Mouse (Mus musculus) left cerebral cortex, adult 18-20 months (tissue): Measurements from ENCODE around the gene Ubtf. TPM values are rescaled to one million over a fixed set of nuclear protein-coding genes. Genes with fewer than 3 reads are reported as not detected.

ENCODE experiments used
- DNase-seq, 2 experiments: peaks; one replicate each; pipeline ENCODE4 v3.0.0; 2021 to 2022; ENCODE audit warnings: low spot score in 2 of 2, mixed read lengths in 1 of 2
- total RNA-seq, 2 experiments: library from RNA; stranded (reverse); gene quantifications; 2 replicates each; pipeline ENCODE4 v1.2.3; 2021

The Ubtf gene
- total RNA-seq, 2 experiments from 2014 or later = 123 to 140 TPM

- DNase-seq = no peak
Observed at GRCm38 (mm10) chr11:102348101-102348585, 28.6 kb upstream of the Ubtf start.

- no peak for DNase-seq
Observed at GRCm38 (mm10) chr11:102347683-102348082, 28.1 kb upstream of the Ubtf start.

GRCm38 (mm10) chr11:102346926-102347325 lies 27.4 kb upstream of the Ubtf start:
- DNase-seq = no peak

- no peak for DNase-seq
Observed at GRCm38 (mm10) chr11:102344458-102344857, 24.9 kb upstream of the Ubtf start.

GRCm38 (mm10) chr11:102342742-102343141 lies 23.2 kb upstream of the Ubtf start:
- no peak for DNase-seq

GRCm38 (mm10) chr11:102341101-102341500 lies 21.6 kb upstream of the Ubtf start:
- no peak for DNase-seq

GRCm38 (mm10) chr11:102339624-102340023 lies 20.1 kb upstream of the Ubtf start:
- DNase-seq = no peak

GRCm38 (mm10) chr11:102339195-102339594 lies 19.7 kb upstream of the Ubtf start:
- peak in 1 of 2 experiments; percentile 6 for DNase-seq

GRCm38 (mm10) chr11:102338561-102338960 lies 19.0 kb upstream of the Ubtf start:
- DNase-seq = peak; percentile 60 to 71

- no peak for DNase-seq
Observed at GRCm38 (mm10) chr11:102337921-102338320, 18.4 kb upstream of the Ubtf start.

- DNase-seq = no peak
Observed at GRCm38 (mm10) chr11:102336191-102336590, 16.6 kb upstream of the Ubtf start.

- DNase-seq = no peak
Observed at GRCm38 (mm10) chr11:102334973-102335700, 15.6 kb upstream of the Ubtf start.

GRCm38 (mm10) chr11:102334010-102334409 lies 14.5 kb upstream of the Ubtf start:
- DNase-seq = no peak

- no peak for DNase-seq
Observed at GRCm38 (mm10) chr11:102333061-102333460, 13.5 kb upstream of the Ubtf start.

GRCm38 (mm10) chr11:102331806-102332205 lies 12.3 kb upstream of the Ubtf start:
- no peak for DNase-seq

- no peak for DNase-seq
Observed at GRCm38 (mm10) chr11:102330039-102330438, 10.5 kb upstream of the Ubtf start.

- DNase-seq = no peak
Observed at GRCm38 (mm10) chr11:102329518-102329917, 10.0 kb upstream of the Ubtf start.

GRCm38 (mm10) chr11:102327839-102328238 lies 8.3 kb upstream of the Ubtf start:
- DNase-seq = no peak

GRCm38 (mm10) chr11:102327250-102327649 lies 7.7 kb upstream of the Ubtf start:
- DNase-seq = no peak

- no peak for DNase-seq
Observed at GRCm38 (mm10) chr11:102323516-102323915, 4.0 kb upstream of the Ubtf start.

GRCm38 (mm10) chr11:102321931-102322330 lies 2.4 kb upstream of the Ubtf start:
- no peak for DNase-seq

GRCm38 (mm10) chr11:102320686-102321005 lies 1.1 kb upstream of the Ubtf start:
- DNase-seq = peak; percentile 75 to 81
